Mouse (Mus musculus) bone marrow, adult 2 months (tissue): Measurements from ENCODE around the gene Trp53i11.

Source experiments
- CTCF ChIP-seq: fragments of 200-500 bp; IDR thresholded peaks from 2 replicates; pipeline ENCODE4 v1.5.1; 2011; ENCODE audit warnings: low read length, control low read depth; ENCODE audit not compliant: control insufficient read depth, insufficient read depth
- POLR2A ChIP-seq: fragments of 200-500 bp; IDR thresholded peaks from 2 replicates; pipeline ENCODE4 v1.6.1; 2011; ENCODE audit warnings: low read depth, mild to moderate bottlenecking, control low read depth, low read length, borderline replicate concordance; ENCODE audit not compliant: control insufficient read depth

DNA sequence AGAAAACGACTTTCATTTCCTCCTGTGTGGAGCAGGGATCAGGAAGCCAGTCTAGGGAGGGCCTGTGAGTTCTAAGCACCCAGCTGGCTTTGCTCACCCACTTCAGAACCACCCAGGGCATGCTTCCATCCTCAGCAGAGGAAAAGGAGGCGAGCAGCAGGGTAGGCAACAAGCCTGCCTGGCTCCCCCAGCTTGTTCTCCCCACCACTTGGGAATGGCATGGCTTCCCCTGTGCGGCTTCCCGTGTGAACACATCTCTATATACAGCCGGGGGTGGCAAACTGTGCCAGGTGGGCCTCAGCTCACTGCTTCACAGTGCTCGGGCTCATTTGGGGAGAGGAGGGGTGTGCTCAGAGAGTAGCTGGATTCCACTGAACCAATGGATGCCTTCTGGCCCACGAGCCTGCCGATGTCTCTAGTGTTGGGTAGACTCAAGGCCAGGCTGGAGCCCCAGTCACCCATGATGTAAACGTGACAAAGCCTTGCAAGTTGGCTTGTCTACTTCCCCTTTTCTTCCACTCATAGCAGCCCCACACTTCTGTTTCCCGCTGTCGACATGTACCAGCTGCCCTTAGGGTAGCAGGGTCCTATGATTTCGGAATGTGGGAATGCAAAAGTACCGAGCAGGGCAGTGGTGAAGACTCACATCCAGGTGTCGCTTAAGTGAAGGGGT, 20.5 kb upstream of the Trp53i11 start:
- TF ChIP-seq CTCF (no peak), POLR2A (no peak)
